Mouse (Mus musculus) embryonic fibroblast, embryonic 13.5 days (primary cell): ENCODE results near the gene Sh2b1.

Experiments used
- CTCF ChIP-seq: IDR thresholded peaks from 2 replicates; pipeline ENCODE4 v1.5.1; 2011; ENCODE audit warnings: mild to moderate bottlenecking, control low read depth, low read length, moderate library complexity, borderline replicate concordance; ENCODE audit not compliant: insufficient read depth
- POLR2A ChIP-seq: IDR thresholded peaks from 2 replicates; pipeline ENCODE4 v1.6.1; 2011; ENCODE audit warnings: low read depth, mild to moderate bottlenecking, control low read depth, low read length, moderate library complexity

DNA sequence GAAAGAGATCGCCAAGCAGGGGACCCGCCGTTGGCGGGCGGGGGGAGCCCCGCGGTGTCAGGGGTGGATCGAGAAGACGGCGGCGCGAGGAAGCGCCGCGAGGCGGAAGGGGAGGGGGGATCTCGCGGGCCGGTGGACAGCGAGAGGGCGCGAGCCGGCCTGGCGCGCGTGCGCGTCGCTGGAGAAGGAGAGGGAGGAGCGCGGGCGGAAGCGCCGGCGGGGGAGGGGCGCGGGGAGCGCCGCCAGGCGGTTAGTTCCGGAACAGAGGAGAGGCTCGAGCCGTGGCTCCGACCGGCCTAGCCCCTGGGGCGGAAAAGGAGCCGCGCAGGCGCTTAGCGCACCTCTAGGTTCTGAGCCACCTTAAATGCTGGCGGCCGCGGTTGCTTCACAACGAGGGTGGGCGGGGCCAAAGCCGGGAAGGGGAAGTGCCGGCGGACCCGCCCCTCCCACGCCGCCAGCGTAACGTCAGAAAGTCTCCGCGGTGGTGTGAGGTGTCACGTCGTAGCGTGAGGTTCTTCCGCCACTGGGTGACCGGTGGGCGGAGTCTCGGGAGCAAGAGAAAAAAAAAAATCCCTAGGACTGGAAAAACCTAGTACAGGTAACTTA is 28.2 kb upstream of the Sh2b1 start, which contains the start of gene Atxn2l:
- TF ChIP-seq POLR2A: peak; percentile 62; the same call in 1 of the 2 replicates
- TF ChIP-seq CTCF: no peak
